Mouse (Mus musculus): ENCODE measurements around the gene Ncoa1.

- TF ChIP-seq EP300 (IDR thresholded peaks at IDR 0.05; ENCODE audit: insufficient read depth, low read depth, low read length) (no peak), CTCF (IDR thresholded peaks at IDR 0.05) (no peak)
These were observed 117.5 kb downstream of the Ncoa1 start for GRCm38 (mm10) chr12:4359475-4359874.

All from heart, adult 2 months (tissue).